Mouse (Mus musculus): ENCODE results near the gene Tbc1d16. TPM values are rescaled to one million over a fixed set of nuclear protein-coding genes. Genes with fewer than 3 reads are reported as not detected.

Tbc1d16 gene
- polyA plus RNA-seq, 1 experiment from 2014 or later: 41.1 TPM

GRCm38 (mm10) chr11:119227591-119227990, 708 bp downstream of the Tbc1d16 start:
- Histone ChIP-seq H3K4me2 (ENCODE audit: low read length) (peak overlapping the region; percentile 94), H3K9ac (replicated peaks; ENCODE audit: low read length) (peak overlapping the region; percentile 90), H3K4me3 (replicated peaks; ENCODE audit: low read depth, low read length) (peak overlapping the region; percentile 85), H3K36me3 (ENCODE audit: control insufficient read depth, insufficient read depth, low read length) (no peaks in the 10 kb centered on the region), H3K27me3 (ENCODE audit: control insufficient read depth, insufficient read depth, low read length) (no peaks in the 10 kb centered on the region), H3K4me1 (ENCODE audit: control insufficient read depth, insufficient read depth, low read length) (peaks cover 39% of the 10 kb centered on the region), H3K27ac (replicated peaks; ENCODE audit: low read depth, low read length) (peak overlapping the region; percentile 70), H3K9me3 (ENCODE audit: control insufficient read depth, low read length) (no peaks in the 10 kb centered on the region)
- DNase-seq (no peak), ATAC-seq (ENCODE audit: low FRiP score, low TSS enrichment) (no peak)
- 2% methylated on average over 12 of the region's 12 CpGs for WGBS

DNA sequence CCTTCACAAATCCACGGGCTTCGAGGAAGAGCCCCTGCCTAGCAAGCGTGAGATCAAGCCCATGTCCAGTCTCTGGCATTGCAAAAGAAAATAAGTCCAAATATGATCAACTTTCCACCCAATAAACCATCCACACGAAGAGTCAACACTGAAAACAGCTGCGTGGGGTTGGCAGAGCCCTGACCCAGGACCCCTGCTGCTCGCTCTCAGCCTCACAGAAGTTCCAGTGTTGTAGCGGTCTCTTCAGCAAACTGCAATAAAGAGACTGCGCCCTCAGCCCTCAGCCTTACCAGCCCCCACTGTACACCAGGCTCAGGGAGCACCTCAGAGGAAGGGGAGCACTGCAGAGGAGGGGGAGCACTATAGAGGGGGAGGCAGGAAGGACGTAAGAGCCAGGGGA, 2.7 kb downstream of the Tbc1d16 start:
- H3K36me3 ChIP-seq (ENCODE audit: control insufficient read depth, insufficient read depth, low read length): no peaks in the 10 kb centered on the region
- no peak overlapping the region for H3K9ac ChIP-seq (replicated peaks; ENCODE audit: low read length)
- no peak overlapping the region for H3K4me3 ChIP-seq (replicated peaks; ENCODE audit: low read depth, low read length)
- H3K4me1 ChIP-seq (ENCODE audit: control insufficient read depth, insufficient read depth, low read length): peaks cover 48% of the 10 kb centered on the region
- H3K4me2 ChIP-seq (ENCODE audit: low read length): peak overlapping the region; percentile 94
- H3K27me3 ChIP-seq (ENCODE audit: control insufficient read depth, insufficient read depth, low read length): no peaks in the 10 kb centered on the region
- ATAC-seq (ENCODE audit: low FRiP score, low TSS enrichment): no peak
- H3K9me3 ChIP-seq (ENCODE audit: control insufficient read depth, low read length): no peaks in the 10 kb centered on the region
- DNase-seq: no peak
- H3K27ac ChIP-seq (replicated peaks; ENCODE audit: low read depth, low read length): no peak overlapping the region
- WGBS: 75% methylated on average over 9 of the region's 9 CpGs

DNA sequence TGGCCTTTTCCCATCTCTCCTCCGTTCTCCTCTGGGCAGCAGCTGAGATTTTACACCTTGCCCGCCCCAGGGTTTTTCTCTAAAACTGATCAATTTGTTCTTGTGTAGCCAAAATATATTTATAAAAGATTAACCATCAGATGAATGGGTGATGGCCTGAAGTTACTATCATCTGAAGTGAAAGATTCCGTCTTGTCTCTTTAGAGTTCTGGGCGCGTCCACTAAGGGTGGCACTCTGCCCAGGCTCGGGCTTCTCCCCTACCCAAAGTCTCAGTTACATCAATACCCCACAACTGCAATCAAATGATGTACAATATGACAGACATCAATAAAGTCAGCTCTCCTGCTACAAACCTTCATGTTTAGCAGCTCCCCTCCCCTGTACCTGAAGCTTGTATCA, 3.4 kb downstream of the Tbc1d16 start:
- no peaks in the 10 kb centered on the region for H3K27me3 ChIP-seq (ENCODE audit: control insufficient read depth, insufficient read depth, low read length)
- no peaks in the 10 kb centered on the region for H3K36me3 ChIP-seq (ENCODE audit: control insufficient read depth, insufficient read depth, low read length)
- 90% methylated on average over 6 of the region's 6 CpGs for WGBS
- no peak overlapping the region for H3K4me2 ChIP-seq (ENCODE audit: low read length)
- no peak overlapping the region for H3K4me3 ChIP-seq (replicated peaks; ENCODE audit: low read depth, low read length)
- no peaks in the 10 kb centered on the region for H3K9me3 ChIP-seq (ENCODE audit: control insufficient read depth, low read length)
- ATAC-seq (ENCODE audit: low FRiP score, low TSS enrichment): no peak
- H3K27ac ChIP-seq (replicated peaks; ENCODE audit: low read depth, low read length): no peak overlapping the region
- H3K9ac ChIP-seq (replicated peaks; ENCODE audit: low read length): no peak overlapping the region
- no peak for DNase-seq
- peaks cover 50% of the 10 kb centered on the region for H3K4me1 ChIP-seq (ENCODE audit: control insufficient read depth, insufficient read depth, low read length)

- H3K4me1 ChIP-seq (ENCODE audit: control insufficient read depth, insufficient read depth, low read length): peaks cover 52% of the 10 kb centered on the region
- H3K4me2 ChIP-seq (ENCODE audit: low read length): no peak overlapping the region
- 81% methylated on average over 20 of the region's 20 CpGs for WGBS
- H3K27me3 ChIP-seq (ENCODE audit: control insufficient read depth, insufficient read depth, low read length): no peaks in the 10 kb centered on the region
- H3K36me3 ChIP-seq (ENCODE audit: control insufficient read depth, insufficient read depth, low read length): no peaks in the 10 kb centered on the region
- no peaks in the 10 kb centered on the region for H3K9me3 ChIP-seq (ENCODE audit: control insufficient read depth, low read length)
- ATAC-seq (ENCODE audit: low FRiP score, low TSS enrichment) (no peak), DNase-seq (no peak)
- 0 out of 2 replicates have a peak overlapping the region, but pooled peaks have one; percentile 45 for H3K27ac ChIP-seq (replicated peaks; ENCODE audit: low read depth, low read length)
- H3K9ac ChIP-seq (replicated peaks; ENCODE audit: low read length): no peak overlapping the region
- no peak overlapping the region for H3K4me3 ChIP-seq (replicated peaks; ENCODE audit: low read depth, low read length)
Observed at GRCm38 (mm10) chr11:119223124-119223890, 5.0 kb downstream of the Tbc1d16 start.

DNA sequence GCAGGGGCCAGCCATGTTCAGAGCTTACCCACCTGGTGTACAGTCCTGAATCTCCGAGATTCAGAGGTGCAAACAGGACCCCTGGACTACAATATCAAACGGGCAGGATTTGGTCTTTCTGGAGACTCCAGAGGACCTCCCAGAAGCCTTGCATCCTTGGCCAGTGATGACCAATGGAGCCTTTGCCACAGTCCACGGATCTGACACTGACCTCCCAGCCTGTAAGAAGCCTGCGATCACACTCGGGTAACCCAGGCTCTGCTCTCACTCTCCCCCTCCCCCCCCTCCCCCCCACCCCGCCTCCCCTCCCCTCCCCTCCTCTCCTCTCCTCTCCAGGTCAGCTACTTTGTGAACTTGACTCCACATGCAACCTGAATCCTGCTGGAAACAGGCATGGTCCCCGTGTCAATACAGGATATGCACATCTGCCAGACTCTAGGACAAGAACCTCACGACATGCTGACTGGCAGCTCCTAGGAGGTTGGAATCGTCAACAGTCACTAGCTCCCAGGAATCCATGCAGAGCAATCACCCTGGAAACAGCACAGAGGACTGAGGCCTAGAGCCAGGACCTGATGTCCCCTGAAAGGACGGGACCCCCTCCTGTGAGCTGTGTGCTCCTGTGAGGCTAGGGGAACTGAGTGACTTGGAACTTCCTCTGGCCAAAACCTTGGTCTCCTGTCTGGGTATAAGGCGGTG, 6.3 kb downstream of the Tbc1d16 start:
- Histone ChIP-seq H3K27ac (replicated peaks; ENCODE audit: low read depth, low read length) (no peak overlapping the region), H3K36me3 (ENCODE audit: control insufficient read depth, insufficient read depth, low read length) (0 out of 2 replicates have a peak, but pooled peaks cover 5% of the 10 kb centered on the region), H3K27me3 (ENCODE audit: control insufficient read depth, insufficient read depth, low read length) (no peaks in the 10 kb centered on the region), H3K4me2 (ENCODE audit: low read length) (no peak overlapping the region), H3K9ac (replicated peaks; ENCODE audit: low read length) (no peak overlapping the region), H3K4me1 (ENCODE audit: control insufficient read depth, insufficient read depth, low read length) (peaks cover 45% of the 10 kb centered on the region), H3K4me3 (replicated peaks; ENCODE audit: low read depth, low read length) (no peak overlapping the region), H3K9me3 (ENCODE audit: control insufficient read depth, low read length) (no peaks in the 10 kb centered on the region)
- no peak for ATAC-seq (ENCODE audit: low FRiP score, low TSS enrichment)
- peak; percentile 32 for DNase-seq
- WGBS: 32% methylated on average over 10 of the region's 11 CpGs

- no peaks in the 10 kb centered on the region for H3K9me3 ChIP-seq (ENCODE audit: control insufficient read depth, low read length)
- 0 out of 2 replicates have a peak, but pooled peaks cover 5% of the 10 kb centered on the region for H3K36me3 ChIP-seq (ENCODE audit: control insufficient read depth, insufficient read depth, low read length)
- no peak overlapping the region for H3K4me3 ChIP-seq (replicated peaks; ENCODE audit: low read depth, low read length)
- H3K27ac ChIP-seq (replicated peaks; ENCODE audit: low read depth, low read length): peak overlapping the region; percentile 77
- peak; percentile 62 for DNase-seq
- ATAC-seq (ENCODE audit: low FRiP score, low TSS enrichment): peak; percentile 44; the same call in 1 of the 2 replicates
- H3K4me1 ChIP-seq (ENCODE audit: control insufficient read depth, insufficient read depth, low read length): peaks cover 44% of the 10 kb centered on the region
- WGBS: 5% methylated on average over 17 of the region's 17 CpGs
- H3K4me2 ChIP-seq (ENCODE audit: low read length): peak overlapping the region; percentile 38
- no peaks in the 10 kb centered on the region for H3K27me3 ChIP-seq (ENCODE audit: control insufficient read depth, insufficient read depth, low read length)
- peak overlapping the region; percentile 26; the same call in 1 of the 2 replicates for H3K9ac ChIP-seq (replicated peaks; ENCODE audit: low read length)
Observed at GRCm38 (mm10) chr11:119219816-119220465, 8.4 kb downstream of the Tbc1d16 start.

DNA sequence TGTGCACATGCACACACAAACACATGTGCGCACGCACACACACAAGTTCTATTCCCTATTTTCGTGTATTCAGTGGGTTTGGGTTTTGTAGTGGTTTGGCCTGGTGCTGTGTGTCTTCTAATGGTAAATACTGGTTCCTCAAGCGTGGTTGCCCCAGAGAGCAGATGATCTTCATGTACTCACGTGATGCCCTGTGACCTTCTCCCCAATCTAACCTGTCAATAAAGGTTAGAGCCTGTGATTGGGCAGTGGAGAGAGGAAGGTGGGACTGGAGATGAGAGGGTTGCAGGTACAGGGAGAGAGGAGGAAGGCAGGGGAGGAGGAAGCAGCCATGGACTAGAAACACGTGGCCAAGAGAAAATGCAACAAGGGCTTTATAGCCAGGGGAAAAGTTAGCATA, 10.4 kb downstream of the Tbc1d16 start:
- Histone ChIP-seq H3K4me1 (ENCODE audit: control insufficient read depth, insufficient read depth, low read length) (peaks cover 45% of the 10 kb centered on the region), H3K9me3 (ENCODE audit: control insufficient read depth, low read length) (no peaks in the 10 kb centered on the region)

GRCm38 (mm10) chr11:119215905-119216507, 12.3 kb downstream of the Tbc1d16 start:
- ATAC-seq (ENCODE audit: low FRiP score, low TSS enrichment): no peak; the same call in 1 of the 2 replicates
- peak overlapping the region; percentile 54; the same call in 1 of the 2 replicates for H3K9ac ChIP-seq (replicated peaks; ENCODE audit: low read length)
- H3K4me1 ChIP-seq (ENCODE audit: control insufficient read depth, insufficient read depth, low read length): peaks cover 37% of the 10 kb centered on the region
- H3K36me3 ChIP-seq (ENCODE audit: control insufficient read depth, insufficient read depth, low read length): 0 out of 2 replicates have a peak, but pooled peaks cover 5% of the 10 kb centered on the region
- peak overlapping the region; percentile 47 for H3K4me2 ChIP-seq (ENCODE audit: low read length)
- DNase-seq: peak; percentile 55
- no peaks in the 10 kb centered on the region for H3K27me3 ChIP-seq (ENCODE audit: control insufficient read depth, insufficient read depth, low read length)
- no peaks in the 10 kb centered on the region for H3K9me3 ChIP-seq (ENCODE audit: control insufficient read depth, low read length)
- H3K4me3 ChIP-seq (replicated peaks; ENCODE audit: low read depth, low read length): no peak overlapping the region
- H3K27ac ChIP-seq (replicated peaks; ENCODE audit: low read depth, low read length): peak overlapping the region; percentile 73
- 46% methylated on average over 9 of the region's 9 CpGs for WGBS

More for the DNA sequence above, 10.4 kb downstream of the Tbc1d16 start:
- no peak for ATAC-seq (ENCODE audit: low FRiP score, low TSS enrichment)
- Histone ChIP-seq H3K9ac (replicated peaks; ENCODE audit: low read length) (no peak overlapping the region), H3K4me3 (replicated peaks; ENCODE audit: low read depth, low read length) (no peak overlapping the region), H3K36me3 (ENCODE audit: control insufficient read depth, insufficient read depth, low read length) (0 out of 2 replicates have a peak, but pooled peaks cover 5% of the 10 kb centered on the region), H3K27ac (replicated peaks; ENCODE audit: low read depth, low read length) (no peak overlapping the region), H3K27me3 (ENCODE audit: control insufficient read depth, insufficient read depth, low read length) (no peaks in the 10 kb centered on the region), H3K4me2 (ENCODE audit: low read length) (no peak overlapping the region)
- no peak for DNase-seq
- 94% methylated on average over 6 of the region's 6 CpGs for WGBS
